Mouse (Mus musculus) megakaryocyte, embryonic 14.5 days (primary cell): ENCODE results near the gene Nfix. TPM values are rescaled to one million over a fixed set of nuclear protein-coding genes. Genes with fewer than 3 reads are reported as not detected.

Experiments used
- H3K27me3 ChIP-seq: replicated peaks from 2 replicates; pipeline ENCODE3; 2012; ENCODE audit warnings: inconsistent platforms
- H3K36me3 ChIP-seq: replicated peaks from 2 replicates; pipeline ENCODE3; 2012; ENCODE audit warnings: low read length, inconsistent platforms, mixed read lengths
- H3K4me1 ChIP-seq: 2 replicates; pipeline ENCODE4 v1.6.1; 2012; ENCODE audit warnings: inconsistent platforms
- H3K4me3 ChIP-seq: replicated peaks from 2 replicates; pipeline ENCODE3; 2012; ENCODE audit warnings: moderate library complexity, mild to moderate bottlenecking, inconsistent platforms
- H3K9me3 ChIP-seq: 2 replicates; pipeline ENCODE4 v1.6.1; 2012; ENCODE audit warnings: inconsistent platforms
- FLI1 ChIP-seq: IDR thresholded peaks from 2 replicates; pipeline ENCODE4 v1.6.1; 2012; ENCODE audit warnings: low read length, inconsistent platforms, mixed read lengths
- GATA1 ChIP-seq: IDR thresholded peaks from 3 replicates; pipeline ENCODE4 v1.6.1; 2012; ENCODE audit warnings: mixed read lengths, low read length, inconsistent platforms, borderline replicate concordance
- polyA plus RNA-seq: library from polyadenylated mRNA; stranded (reverse); fragments of >175 nt; gene quantifications from 2 replicates; pipeline ENCODE4 v1.2.3, GENCODE M21; 2012; ENCODE audit warnings: low replicate concordance; ENCODE audit not compliant: insufficient read depth

Gene Nfix
- polyA plus RNA-seq, 1 experiment, result 18.4 TPM

- TF ChIP-seq FLI1 (no peak), GATA1 (no peak)
- H3K4me3 ChIP-seq, result no peak overlapping the region
- H3K36me3 ChIP-seq, result peaks cover 32% of the 10 kb centered on the region
- no peaks in the 10 kb centered on the region for H3K9me3 ChIP-seq
- peaks cover 7% of the 10 kb centered on the region; the same call in 1 of the 2 replicates for H3K4me1 ChIP-seq
- H3K27me3 ChIP-seq, result peaks cover 32% of the 10 kb centered on the region
These were observed 32.9 kb downstream of the Nfix start for GRCm38 (mm10) chr8:84767221-84767620.

DNA sequence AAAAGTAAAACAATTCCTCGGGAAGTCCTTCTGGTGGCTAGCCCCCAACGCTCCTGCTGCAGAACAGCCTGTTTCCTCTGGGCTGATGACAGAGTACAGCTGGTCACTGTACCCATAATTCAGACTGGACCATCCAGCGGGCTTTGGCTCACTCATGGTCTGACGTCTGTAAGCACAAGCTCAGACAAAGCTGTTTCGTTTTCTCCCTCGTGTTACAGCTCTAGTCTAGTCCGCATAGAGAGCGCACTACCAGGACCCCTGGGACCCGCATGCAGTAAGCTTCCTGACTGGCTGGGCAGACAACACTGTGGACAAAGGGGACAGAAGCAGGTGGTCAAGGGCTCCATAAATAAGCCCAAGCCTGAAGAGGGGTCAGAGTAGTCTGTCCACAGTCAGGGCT lies 33.7 kb downstream of the Nfix start:
- no peaks in the 10 kb centered on the region for H3K9me3 ChIP-seq
- H3K36me3 ChIP-seq, result peaks cover 26% of the 10 kb centered on the region
- TF ChIP-seq FLI1 (no peak), GATA1 (no peak)
- peaks cover 29% of the 10 kb centered on the region for H3K27me3 ChIP-seq
- peaks cover 7% of the 10 kb centered on the region; the same call in 1 of the 2 replicates for H3K4me1 ChIP-seq
- no peak overlapping the region for H3K4me3 ChIP-seq

DNA sequence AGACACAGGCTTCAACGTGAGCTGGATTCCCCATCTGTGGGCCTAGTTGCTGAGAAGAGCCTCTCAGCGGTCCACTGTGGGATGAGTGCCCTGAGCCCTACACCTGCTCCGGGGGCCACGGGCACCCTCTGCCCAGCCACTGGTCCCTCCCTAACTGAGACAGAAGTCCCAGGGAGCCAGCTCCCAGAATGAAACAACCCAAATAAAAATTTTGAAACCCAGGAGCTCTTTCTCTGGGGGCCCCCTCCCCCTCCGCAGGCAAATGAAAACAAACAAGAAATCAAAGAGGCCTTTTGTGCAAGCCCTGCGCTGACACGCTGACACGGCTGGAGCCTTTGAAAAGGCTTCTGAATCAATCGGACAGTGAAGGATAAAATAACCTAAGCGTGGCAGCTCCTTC lies 34.5 kb downstream of the Nfix start:
- H3K9me3 ChIP-seq, result no peaks in the 10 kb centered on the region
- H3K27me3 ChIP-seq, result peaks cover 30% of the 10 kb centered on the region
- no peak overlapping the region for H3K4me3 ChIP-seq
- peaks cover 7% of the 10 kb centered on the region; the same call in 1 of the 2 replicates for H3K4me1 ChIP-seq
- TF ChIP-seq FLI1, result no peak
- TF ChIP-seq GATA1, result no peak
- peaks cover 26% of the 10 kb centered on the region for H3K36me3 ChIP-seq

- Histone ChIP-seq H3K4me1 (peaks cover 8% of the 10 kb centered on the region; the same call in 1 of the 2 replicates), H3K4me3 (no peak overlapping the region), H3K27me3 (peaks cover 36% of the 10 kb centered on the region), H3K9me3 (no peaks in the 10 kb centered on the region), H3K36me3 (peaks cover 26% of the 10 kb centered on the region)
- TF ChIP-seq GATA1, result no peak
- no peak for TF ChIP-seq FLI1
These were observed 35.2 kb downstream of the Nfix start for GRCm38 (mm10) chr8:84764870-84765495.

DNA sequence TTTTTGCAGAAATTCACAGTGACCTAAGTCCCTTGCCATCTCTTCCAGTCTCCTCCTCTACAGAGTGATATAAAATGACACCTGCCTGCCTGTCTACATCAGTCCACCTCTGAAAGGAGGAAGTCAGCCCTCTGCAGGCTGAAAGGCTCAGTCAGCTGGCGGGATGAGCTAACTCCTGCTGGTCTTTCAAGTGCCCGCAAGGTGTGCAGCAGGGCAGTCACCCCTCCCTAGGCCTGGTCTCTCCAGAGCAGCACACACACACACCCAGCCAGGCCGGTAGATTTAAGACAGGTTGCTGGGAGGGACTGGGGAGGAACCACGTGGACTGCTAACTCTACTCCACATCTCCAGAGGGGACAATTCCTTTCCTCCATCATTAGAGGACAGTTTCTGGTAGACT lies 36.0 kb downstream of the Nfix start:
- TF ChIP-seq FLI1 (no peak), GATA1 (no peak)

GRCm38 (mm10) chr8:84760901-84761300 lies 39.2 kb downstream of the Nfix start:
- H3K9me3 ChIP-seq, result no peaks in the 10 kb centered on the region
- TF ChIP-seq GATA1, result no peak
- no peak for TF ChIP-seq FLI1
- peaks cover 38% of the 10 kb centered on the region for H3K27me3 ChIP-seq
- peaks cover 27% of the 10 kb centered on the region for H3K4me1 ChIP-seq
- no peak overlapping the region for H3K4me3 ChIP-seq
- peaks cover 17% of the 10 kb centered on the region for H3K36me3 ChIP-seq

More for the DNA sequence above, 36.0 kb downstream of the Nfix start:
- Histone ChIP-seq H3K9me3 (no peaks in the 10 kb centered on the region), H3K27me3 (peaks cover 38% of the 10 kb centered on the region), H3K4me1 (peaks cover 15% of the 10 kb centered on the region), H3K36me3 (peaks cover 26% of the 10 kb centered on the region), H3K4me3 (no peak overlapping the region)

GRCm38 (mm10) chr8:84760405-84760805 lies 39.7 kb downstream of the Nfix start:
- H3K9me3 ChIP-seq, result no peaks in the 10 kb centered on the region
- peaks cover 38% of the 10 kb centered on the region for H3K27me3 ChIP-seq
- peaks cover 17% of the 10 kb centered on the region for H3K36me3 ChIP-seq
- no peak overlapping the region for H3K4me3 ChIP-seq
- TF ChIP-seq GATA1 (no peak), FLI1 (no peak)
- H3K4me1 ChIP-seq, result peaks cover 27% of the 10 kb centered on the region

GRCm38 (mm10) chr8:84759718-84760117 lies 40.4 kb downstream of the Nfix start:
- TF ChIP-seq GATA1, result no peak
- TF ChIP-seq FLI1, result no peak
- no peaks in the 10 kb centered on the region for H3K9me3 ChIP-seq
- peaks cover 15% of the 10 kb centered on the region for H3K36me3 ChIP-seq
- peaks cover 27% of the 10 kb centered on the region for H3K4me1 ChIP-seq
- no peak overlapping the region for H3K4me3 ChIP-seq
- peaks cover 34% of the 10 kb centered on the region for H3K27me3 ChIP-seq

GRCm38 (mm10) chr8:84759126-84759525 lies 41.0 kb downstream of the Nfix start:
- Histone ChIP-seq H3K4me1 (peaks cover 27% of the 10 kb centered on the region), H3K4me3 (peak overlapping the region; percentile 44), H3K27me3 (peaks cover 31% of the 10 kb centered on the region), H3K36me3 (peaks cover 15% of the 10 kb centered on the region), H3K9me3 (no peaks in the 10 kb centered on the region)
- no peak for TF ChIP-seq GATA1
- TF ChIP-seq FLI1, result no peak

DNA sequence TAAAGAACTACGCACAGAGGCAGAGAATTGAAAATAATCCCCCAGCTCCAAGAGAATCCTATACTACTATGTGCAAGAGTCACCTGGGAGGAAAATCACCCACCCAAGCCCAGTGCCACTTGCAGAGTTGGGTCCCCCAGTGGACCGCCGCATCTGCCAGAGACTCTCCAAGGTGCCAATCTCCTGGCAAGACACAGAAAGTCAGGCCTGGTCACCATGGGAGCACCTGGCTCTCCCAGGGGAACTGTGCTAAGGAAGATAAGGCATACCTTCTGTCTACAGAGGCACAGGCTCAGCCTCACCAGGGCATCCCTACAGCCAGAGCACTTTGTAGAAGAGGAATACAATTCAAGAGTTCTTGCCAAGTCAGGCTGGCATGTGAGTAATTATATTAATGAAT lies 41.8 kb downstream of the Nfix start:
- Histone ChIP-seq H3K9me3 (no peaks in the 10 kb centered on the region), H3K4me3 (no peak overlapping the region), H3K27me3 (peaks cover 29% of the 10 kb centered on the region), H3K36me3 (peaks cover 23% of the 10 kb centered on the region), H3K4me1 (peaks cover 27% of the 10 kb centered on the region)
- no peak for TF ChIP-seq GATA1
- no peak for TF ChIP-seq FLI1
